In genomic region chr11:88690556-88691287, GRCm38 (mm10) we compare ENCODE assay signal across 8 mouse cellular contexts. TPM values are rescaled to one million over a fixed set of nuclear protein-coding genes. Genes with fewer than 3 reads are reported as not detected.
DNase-seq lines count a peak whose midpoint lies in the region; ATAC-seq and TF ChIP-seq lines count a peak whose summit lies in the region.

No protein-coding gene starts in this region.

- H3K4me1 ChIP-seq in forebrain, embryonic 10.5 days, result peaks cover 87% of the 10 kb centered on the region
- no peaks in the 10 kb centered on the region; the same call in 1 of the 2 replicates for H3K4me1 ChIP-seq in forebrain, postnatal 0 days (ENCODE audit: insufficient read depth)
- H3K4me1 ChIP-seq in lung, postnatal 0 days (ENCODE audit: insufficient read depth, low read depth, low read length), result peaks cover 22% of the 10 kb centered on the region; the same call in 1 of the 2 replicates
- H3K4me1 ChIP-seq in hindbrain, embryonic 12.5 days, result peaks cover 72% of the 10 kb centered on the region
- peaks cover 92% of the 10 kb centered on the region for H3K4me1 ChIP-seq in neural tube, embryonic 13.5 days (replicated peaks)

- H3K27ac ChIP-seq in forebrain, embryonic 10.5 days, result peak overlapping the region; percentile 81
- no peak overlapping the region; the same call in 1 of the 2 replicates for H3K27ac ChIP-seq in forebrain, postnatal 0 days (ENCODE audit: low read depth, low read length)
- 0 out of 2 replicates have a peak overlapping the region, but pooled peaks have one; percentile 33 for H3K27ac ChIP-seq in lung, postnatal 0 days (ENCODE audit: low read length)
- H3K27ac ChIP-seq in hindbrain, embryonic 12.5 days, result peak overlapping the region; percentile 52
- peak overlapping the region; percentile 59; the same call in 1 of the 2 replicates for H3K27ac ChIP-seq in neural tube, embryonic 13.5 days (replicated peaks)

- ATAC-seq in forebrain, postnatal 0 days, result no peak
- no peak for ATAC-seq in lung, postnatal 0 days
- no peak for ATAC-seq in hindbrain, embryonic 12.5 days (ENCODE audit: low FRiP score)
- no peak for ATAC-seq in neural tube, embryonic 13.5 days (ENCODE audit: low read depth)

- peak; percentile 36 for DNase-seq in forebrain, embryonic 10.5 days (ENCODE audit: extremely low spot score, low spot score)
- DNase-seq in forebrain, postnatal 0 days, result no peak
- DNase-seq in lung, postnatal 0 days (ENCODE audit: low spot score), result no peak
- DNase-seq in lung, postnatal 36 days, result no peak
- no peak for DNase-seq in adrenal gland, postnatal 10 days
- DNase-seq in gastrocnemius, adult 18-20 months (ENCODE audit: low spot score), result no peak

- H3K36me3 ChIP-seq in forebrain, embryonic 10.5 days (replicated peaks), result peaks cover 55% of the 10 kb centered on the region
- no peaks in the 10 kb centered on the region; the same call in 1 of the 2 replicates for H3K36me3 ChIP-seq in forebrain, postnatal 0 days (ENCODE audit: insufficient read depth)
- no peaks in the 10 kb centered on the region for H3K36me3 ChIP-seq in lung, postnatal 0 days (ENCODE audit: insufficient read depth, low read length)
- peaks cover 29% of the 10 kb centered on the region for H3K36me3 ChIP-seq in hindbrain, embryonic 12.5 days
- H3K36me3 ChIP-seq in neural tube, embryonic 13.5 days, result peaks cover 17% of the 10 kb centered on the region

- no peak for TF ChIP-seq EP300 in lung, postnatal 0 days (IDR thresholded peaks at IDR 0.05)

- no peaks in the 10 kb centered on the region for H3K9me3 ChIP-seq in forebrain, embryonic 10.5 days
- no peaks in the 10 kb centered on the region for H3K9me3 ChIP-seq in forebrain, postnatal 0 days (ENCODE audit: low read length)
- no peaks in the 10 kb centered on the region for H3K9me3 ChIP-seq in lung, postnatal 0 days (ENCODE audit: low read length)
- H3K9me3 ChIP-seq in hindbrain, embryonic 12.5 days (replicated peaks), result no peaks in the 10 kb centered on the region
- no peaks in the 10 kb centered on the region for H3K9me3 ChIP-seq in neural tube, embryonic 13.5 days

- no peak overlapping the region for H3K4me2 ChIP-seq in forebrain, postnatal 0 days (ENCODE audit: low read depth)
- H3K4me2 ChIP-seq in lung, postnatal 0 days (replicated peaks; ENCODE audit: low read depth, low read length), result 0 out of 2 replicates have a peak overlapping the region, but pooled peaks have one; percentile 5
- H3K4me2 ChIP-seq in hindbrain, embryonic 12.5 days (replicated peaks), result peak overlapping the region; percentile 4; the same call in 1 of the 2 replicates
- 0 out of 2 replicates have a peak overlapping the region, but pooled peaks have one; percentile 3 for H3K4me2 ChIP-seq in neural tube, embryonic 13.5 days

- H3K9ac ChIP-seq in forebrain, postnatal 0 days, result no peak overlapping the region
- H3K9ac ChIP-seq in lung, postnatal 0 days (replicated peaks; ENCODE audit: low read depth), result no peak overlapping the region
- H3K9ac ChIP-seq in hindbrain, embryonic 12.5 days, result no peak overlapping the region
- peak overlapping the region; percentile 47 for H3K9ac ChIP-seq in neural tube, embryonic 13.5 days

- H3K4me3 ChIP-seq in forebrain, embryonic 10.5 days, result peak overlapping the region; percentile 25
- no peak overlapping the region for H3K4me3 ChIP-seq in forebrain, postnatal 0 days (ENCODE audit: low read depth, low read length)
- H3K4me3 ChIP-seq in lung, postnatal 0 days (ENCODE audit: low read depth, low read length), result no peak overlapping the region
- no peak overlapping the region for H3K4me3 ChIP-seq in hindbrain, embryonic 12.5 days
- no peak overlapping the region for H3K4me3 ChIP-seq in neural tube, embryonic 13.5 days

- 28% methylated on average over 12 of the region's 12 CpGs for WGBS in forebrain, embryonic 10.5 days
- 18% methylated on average over 12 of the region's 12 CpGs for WGBS in forebrain, postnatal 0 days
- 24% methylated on average over 12 of the region's 12 CpGs for WGBS in lung, postnatal 0 days
- WGBS in hindbrain, embryonic 12.5 days, result 10% methylated on average over 12 of the region's 12 CpGs
- 10% methylated on average over 12 of the region's 12 CpGs for WGBS in neural tube, embryonic 13.5 days

- no peak for TF ChIP-seq CTCF in forebrain, postnatal 0 days (IDR thresholded peaks at IDR 0.05; ENCODE audit: low read depth)
- no peak for TF ChIP-seq CTCF in lung, postnatal 0 days (IDR thresholded peaks at IDR 0.05)

- H3K27me3 ChIP-seq in forebrain, embryonic 10.5 days (ENCODE audit: poor library complexity, severe bottlenecking), result 0 out of 2 replicates have a peak, but pooled peaks cover 10% of the 10 kb centered on the region
- no peaks in the 10 kb centered on the region for H3K27me3 ChIP-seq in forebrain, postnatal 0 days (ENCODE audit: insufficient read depth, low read length)
- H3K27me3 ChIP-seq in lung, postnatal 0 days (replicated peaks; ENCODE audit: insufficient read depth, low read length), result no peaks in the 10 kb centered on the region
- no peaks in the 10 kb centered on the region for H3K27me3 ChIP-seq in hindbrain, embryonic 12.5 days
- no peaks in the 10 kb centered on the region for H3K27me3 ChIP-seq in neural tube, embryonic 13.5 days

RNA-seq across cellular contexts. Expression of gene Msi2, which starts 27.6 kb away (rescaled TPM):
- polyA plus RNA-seq in forebrain, embryonic 10.5 days (2016; fragmentation: Nextera tagmentation; extraction: Ambion mirVana), result 19.2 and 20.4 TPM in 2 replicates
- total RNA-seq in forebrain, postnatal 0 days (2014; rRNA removed), result 81.4 and 107 TPM in 2 replicates
- polyA plus RNA-seq in forebrain, postnatal 0 days (2015; fragmentation: Nextera tagmentation; extraction: Ambion mirVana), result 9.8 and 18.5 TPM in 2 replicates
- polyA plus RNA-seq in lung, postnatal 0 days (2015; fragmentation: Nextera tagmentation; extraction: Ambion mirVana), result 12.6 and 13.3 TPM in 2 replicates
- 34.8 and 35.9 TPM in 2 replicates for polyA plus RNA-seq in hindbrain, embryonic 12.5 days (2016; fragmentation: Nextera tagmentation; extraction: Ambion mirVana)
- 20.9 and 21.7 TPM in 2 replicates for polyA plus RNA-seq in neural tube, embryonic 13.5 days (2015; fragmentation: Nextera tagmentation; extraction: Ambion mirVana)
- 100 to 1,000 TPM; 149 to 152 TPM for total RNA-seq in adrenal gland, postnatal 10 days (2021)
- 100 to 1,000 TPM; 179 to 180 TPM for total RNA-seq in gastrocnemius, adult 18-20 months (2021)
